15 mouse cellular contexts compared by ENCODE assay signal in genomic region chr10:8871935-8872334, GRCm38 (mm10).
"Had no signal": no experiment of that assay in that cellular context is flagged by ENCODE, and none has a peak within 500 bp of the region (broad histone marks: within the 10 kb centered on the region; RNA-seq: fewer than 3 reads in every experiment).

No protein-coding gene starts in this region.

- H3K27me3 ChIP-seq: liver, embryonic 15.5 days; lung, embryonic 15.5 days; midbrain, embryonic 13.5 days; midbrain, embryonic 15.5 days; neural tube, embryonic 12.5 days had no signal

- H3K27ac ChIP-seq: liver, embryonic 15.5 days; lung, embryonic 15.5 days; midbrain, embryonic 10.5 days; midbrain, embryonic 13.5 days; midbrain, embryonic 15.5 days; neural tube, embryonic 12.5 days had no signal

- H3K36me3 ChIP-seq: liver, embryonic 15.5 days; lung, embryonic 15.5 days; midbrain, embryonic 13.5 days; midbrain, embryonic 15.5 days; neural tube, embryonic 12.5 days had no signal

- H3K4me1 ChIP-seq: midbrain, embryonic 13.5 days; midbrain, embryonic 15.5 days; neural tube, embryonic 12.5 days had no signal

- DNase-seq: liver, postnatal 0 days; lung, adult 2 months; lung, postnatal 36 days; right cerebral cortex, postnatal 25 days; right cerebral cortex, postnatal 4 days; spleen, adult 18-20 months; thymus, adult 18-20 months; thymus, postnatal 14 days; thymus, postnatal 36 days had no signal

- H3K4me3 ChIP-seq: liver, embryonic 15.5 days; lung, embryonic 15.5 days; midbrain, embryonic 10.5 days; midbrain, embryonic 13.5 days; midbrain, embryonic 15.5 days; neural tube, embryonic 12.5 days had no signal

- H3K9ac ChIP-seq: liver, embryonic 15.5 days; liver, postnatal 0 days; lung, embryonic 15.5 days; midbrain, embryonic 13.5 days; midbrain, embryonic 15.5 days; neural tube, embryonic 12.5 days had no signal
